Mouse (Mus musculus) hindbrain, embryonic 10.5 days (tissue): ENCODE results near the gene Prokr2. TPM values are rescaled to one million over a fixed set of nuclear protein-coding genes. Genes with fewer than 3 reads are reported as not detected.

Source experiments
- DNase-seq: peaks from one replicate; pipeline ENCODE4 v3.0.0-alpha.2; 2017; ENCODE audit warnings: low spot score
- H3K27ac ChIP-seq: fragments of 300-500 bp; sonication (generic); 2 replicates; pipeline ENCODE4 v1.5.1; 2016; ENCODE audit warnings: mild to moderate bottlenecking, moderate library complexity
- H3K27me3 ChIP-seq: fragments of 300-500 bp; sonication (generic); 2 replicates; pipeline ENCODE4 v1.6.1; 2016; ENCODE audit warnings: mild to moderate bottlenecking; ENCODE audit not compliant: poor library complexity, insufficient read depth, severe bottlenecking
- H3K36me3 ChIP-seq: fragments of 300-500 bp; sonication (generic); 2 replicates; pipeline ENCODE4 v1.6.1; 2016; ENCODE audit warnings: mild to moderate bottlenecking, moderate library complexity
- H3K4me1 ChIP-seq: fragments of 300-500 bp; sonication (generic); replicated peaks from 2 replicates; pipeline ENCODE4 v1.6.1; 2016; ENCODE audit warnings: mild to moderate bottlenecking
- H3K4me3 ChIP-seq: fragments of 300-500 bp; sonication (generic); 2 replicates; pipeline ENCODE4 v1.5.1; 2016; ENCODE audit warnings: mild to moderate bottlenecking, moderate library complexity
- H3K9me3 ChIP-seq: fragments of 300-500 bp; sonication (generic); 2 replicates; pipeline ENCODE4 v1.6.1; 2016; ENCODE audit warnings: mild to moderate bottlenecking, moderate library complexity
- WGBS: fragments of 180-500 bp; shearing (Covaris S2); methylation state at CpG from one replicate; pipeline ENCODE4 v1.1.7; 2016; 5-methylcytosine and 5-hydroxymethylcytosine counted together
- polyA plus RNA-seq: library from polyadenylated mRNA; unstranded; fragments of >200 nt; fragmentation: Nextera tagmentation; extraction: Ambion mirVana; gene quantifications from 2 replicates; pipeline ENCODE4 v1.2.1, GENCODE M21; 2016

The Prokr2 gene
- 0.56 and 0.90 TPM in 2 replicates for polyA plus RNA-seq

DNA sequence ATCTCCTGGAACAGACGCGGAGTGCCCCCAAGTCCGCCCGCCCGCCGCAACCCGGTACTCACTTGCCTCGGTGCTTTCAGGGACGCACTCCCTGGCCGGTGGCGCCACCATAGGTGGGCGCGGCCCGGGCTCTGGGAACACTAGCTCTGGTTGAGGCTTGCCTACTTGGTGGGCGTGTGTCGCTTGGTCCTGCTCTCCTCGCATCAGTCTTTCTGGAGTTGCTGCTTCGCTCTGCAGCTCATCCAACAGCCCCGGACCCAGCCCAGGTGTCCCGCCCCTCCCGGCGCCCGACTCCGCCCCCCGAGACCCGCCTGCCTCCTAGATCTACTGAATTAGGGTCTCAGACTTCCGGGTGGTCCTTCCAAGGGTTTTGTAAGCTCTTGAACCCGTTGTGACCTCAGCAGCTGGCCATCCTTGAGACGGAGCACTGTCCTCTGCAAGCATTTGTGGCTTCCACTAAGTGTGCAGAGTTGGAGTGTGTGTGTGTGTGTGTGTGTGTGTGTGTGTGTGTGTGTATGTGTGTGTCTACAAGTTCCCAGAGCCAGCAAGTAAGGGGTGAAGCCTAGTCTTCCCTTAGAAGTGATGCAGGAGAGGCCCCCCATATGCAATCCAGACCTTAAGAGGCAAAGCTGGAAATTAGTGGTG, at the start of gene Prokr2:
Prokr2 (minus strand) TSS at position 254 of the 645 bp plus-strand sequence.
- Histone ChIP-seq H3K9me3 (no peaks in the 10 kb centered on the region), H3K4me1 (peaks cover 19% of the 10 kb centered on the region), H3K27ac (peak within 1 kb of the TSS; percentile 71), H3K27me3 (peaks cover 69% of the 10 kb centered on the region), H3K36me3 (no peaks in the 10 kb centered on the region), H3K4me3 (peak within 1 kb of the TSS; percentile 67)
- 1% methylated on average over 29 of the region's 29 CpGs for WGBS
- DNase-seq, result peak; percentile 56

DNA sequence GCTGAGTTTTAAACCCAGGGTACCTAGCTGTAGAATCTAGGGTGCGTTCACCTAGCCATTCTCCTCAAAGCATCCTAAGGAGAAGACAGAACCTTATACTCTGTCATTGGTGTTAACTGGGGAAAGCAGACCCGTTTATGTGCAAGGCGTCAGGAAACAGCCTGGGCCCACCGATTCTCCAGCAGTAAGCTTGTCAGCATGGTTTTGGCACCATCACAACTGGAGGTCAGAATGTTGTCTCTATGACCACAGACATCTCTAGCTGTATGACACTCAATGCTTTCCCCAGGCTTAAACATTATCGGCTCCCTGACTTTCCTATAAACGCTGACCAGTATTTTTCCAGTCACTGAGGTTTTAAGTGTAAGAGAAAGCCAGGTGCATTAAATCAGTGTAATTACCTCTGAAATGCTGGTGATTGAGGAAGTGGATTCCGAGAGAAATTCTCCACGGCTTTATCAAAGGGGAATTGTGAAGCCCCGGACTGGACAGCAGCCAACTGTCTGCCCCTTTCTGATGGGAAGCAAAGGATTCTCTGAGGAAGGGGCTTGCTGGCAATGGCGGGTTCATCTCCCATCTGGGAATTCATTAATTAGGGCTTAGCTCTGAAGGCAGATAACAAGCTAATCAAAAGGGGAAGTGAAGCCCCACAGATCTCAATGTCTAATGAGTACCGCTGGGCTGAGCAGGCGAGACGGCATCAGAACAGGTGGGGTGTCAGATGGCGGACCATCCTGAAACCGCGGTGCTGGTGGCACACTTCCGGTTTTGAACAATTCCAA, 42.1 kb upstream of the Prokr2 start:
- no peak overlapping the region for H3K4me3 ChIP-seq
- no peaks in the 10 kb centered on the region for H3K4me1 ChIP-seq
- H3K27me3 ChIP-seq, result no peaks in the 10 kb centered on the region
- 87% methylated on average over 17 of the region's 17 CpGs for WGBS
- no peak for DNase-seq
- H3K36me3 ChIP-seq, result no peaks in the 10 kb centered on the region
- no peak overlapping the region for H3K27ac ChIP-seq
- H3K9me3 ChIP-seq, result no peaks in the 10 kb centered on the region

DNA sequence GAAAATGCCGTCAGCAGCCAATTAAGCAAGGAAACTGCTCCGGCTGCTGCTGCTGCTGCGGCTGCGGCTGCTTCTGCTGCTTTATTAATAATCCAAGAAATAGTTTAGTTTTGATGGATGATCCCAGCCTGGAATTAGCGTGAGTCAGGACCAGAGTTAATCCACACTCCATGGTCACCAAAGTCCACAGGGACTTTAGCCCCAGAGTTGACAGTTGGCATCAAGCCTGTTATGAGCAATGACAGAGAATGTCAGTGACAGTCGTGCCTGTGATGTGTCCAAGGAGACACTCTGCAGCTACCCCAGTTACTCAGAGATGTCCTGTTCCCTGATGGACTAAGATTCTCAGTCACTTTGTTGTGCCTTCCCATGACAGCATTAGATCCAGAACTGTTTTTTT, 40.3 kb upstream of the Prokr2 start:
- no peaks in the 10 kb centered on the region for H3K9me3 ChIP-seq
- H3K4me1 ChIP-seq, result no peaks in the 10 kb centered on the region
- H3K27me3 ChIP-seq, result no peaks in the 10 kb centered on the region
- 89% methylated on average over 6 of the region's 6 CpGs for WGBS
- H3K27ac ChIP-seq, result no peak overlapping the region
- H3K36me3 ChIP-seq, result no peaks in the 10 kb centered on the region
- no peak overlapping the region for H3K4me3 ChIP-seq
- no peak for DNase-seq

DNA sequence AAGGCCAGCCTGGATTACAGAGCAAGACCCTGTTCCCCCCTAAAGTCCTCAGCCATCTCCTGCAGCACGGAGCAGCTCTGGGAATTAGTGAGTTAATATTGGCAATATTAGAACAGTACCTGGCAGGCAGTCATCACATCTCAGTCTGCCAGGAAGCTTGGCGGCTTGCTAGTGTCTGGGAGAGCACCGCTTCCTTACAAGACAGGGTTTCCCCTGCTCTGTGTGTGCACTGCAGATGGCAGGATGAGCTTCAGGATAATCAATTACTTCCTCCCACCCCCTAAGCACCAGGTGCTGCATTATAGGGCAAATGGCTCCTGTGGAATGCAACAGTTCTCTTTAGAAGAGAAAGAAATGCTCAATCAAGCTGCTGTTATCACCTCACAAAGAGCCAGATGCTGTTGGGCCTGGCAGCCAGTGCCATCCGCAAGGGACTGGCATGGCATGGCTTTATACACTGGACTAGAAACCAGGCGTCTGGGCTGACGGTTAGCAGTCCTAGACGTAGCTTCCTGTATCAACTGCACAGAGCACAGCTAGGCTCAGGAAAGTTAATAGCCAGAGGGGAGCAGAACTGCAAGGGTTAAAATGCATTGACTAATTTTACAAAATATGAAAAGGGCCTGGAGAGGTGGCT, 38.3 kb upstream of the Prokr2 start:
- Histone ChIP-seq H3K9me3 (no peaks in the 10 kb centered on the region), H3K36me3 (no peaks in the 10 kb centered on the region), H3K4me3 (no peak overlapping the region), H3K27me3 (no peaks in the 10 kb centered on the region), H3K4me1 (no peaks in the 10 kb centered on the region), H3K27ac (no peak overlapping the region)
- no peak for DNase-seq
- 88% methylated on average over 7 of the region's 7 CpGs for WGBS

DNA sequence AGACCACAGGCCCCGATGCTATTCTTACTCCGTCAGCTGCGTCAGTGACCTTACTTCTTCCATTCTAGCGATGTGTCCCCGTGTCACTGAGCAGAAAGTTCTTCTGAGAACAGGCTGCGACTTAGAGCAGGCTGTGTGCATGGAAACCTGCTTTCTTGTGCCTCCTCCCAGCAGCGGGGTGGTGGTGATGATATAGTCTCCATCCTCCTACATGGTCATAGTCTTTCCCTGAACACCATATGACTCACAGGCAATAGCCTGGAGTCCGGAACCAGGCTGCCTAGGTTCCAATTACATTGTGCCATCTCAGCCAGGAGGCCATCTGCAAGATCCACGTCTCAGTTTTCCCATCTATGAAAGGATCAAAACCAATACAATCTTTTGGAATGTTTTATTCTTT, 37.6 kb upstream of the Prokr2 start:
- WGBS, result 92% methylated on average over 9 of the region's 9 CpGs
- Histone ChIP-seq H3K4me1 (no peaks in the 10 kb centered on the region), H3K4me3 (no peak overlapping the region), H3K27me3 (no peaks in the 10 kb centered on the region), H3K27ac (no peak overlapping the region), H3K36me3 (no peaks in the 10 kb centered on the region), H3K9me3 (no peaks in the 10 kb centered on the region)
- no peak for DNase-seq

DNA sequence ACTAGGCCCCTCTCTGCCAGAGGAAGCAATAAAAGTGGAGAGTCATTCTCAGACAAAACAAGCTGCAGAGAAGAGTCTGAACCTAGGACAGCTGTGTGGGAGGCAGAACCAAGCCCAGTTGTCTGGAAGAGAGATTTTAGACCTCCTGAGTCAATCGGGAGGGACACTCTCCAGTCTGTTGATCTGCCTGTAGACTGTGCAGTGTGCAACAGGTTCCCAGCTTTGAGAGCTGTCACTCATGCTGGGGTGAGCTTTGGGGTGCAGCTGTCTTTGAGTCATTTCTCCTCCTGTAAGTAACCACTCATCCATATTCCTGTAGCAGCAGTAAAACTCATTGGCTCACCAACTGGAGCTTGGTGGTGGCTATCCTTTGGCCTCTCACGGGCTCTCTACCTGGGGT, 33.2 kb upstream of the Prokr2 start:
- Histone ChIP-seq H3K9me3 (no peaks in the 10 kb centered on the region), H3K36me3 (no peaks in the 10 kb centered on the region), H3K27me3 (no peaks in the 10 kb centered on the region), H3K27ac (no peak overlapping the region), H3K4me3 (no peak overlapping the region), H3K4me1 (no peaks in the 10 kb centered on the region)
- no peak for DNase-seq
- 84% methylated on average over 2 of the region's 2 CpGs for WGBS

DNA sequence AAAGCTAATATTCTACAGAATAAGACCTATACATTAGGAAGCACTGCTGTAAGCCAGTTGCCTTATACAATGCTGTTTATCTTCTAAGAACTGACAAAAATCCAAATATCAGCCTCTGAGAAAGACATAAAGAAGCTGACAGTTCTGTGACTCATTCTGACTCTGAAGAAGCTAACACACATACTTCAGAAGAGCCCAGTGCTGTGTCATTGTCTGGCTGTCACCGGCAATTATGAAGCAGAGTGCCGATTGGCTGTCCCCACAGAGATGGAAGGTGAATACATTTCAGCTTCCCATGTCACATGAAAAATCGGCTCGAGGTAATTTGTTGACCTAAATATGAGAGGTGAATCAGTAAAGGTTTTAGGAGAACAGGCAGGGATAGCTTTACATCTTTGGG, 24.9 kb upstream of the Prokr2 start:
- Histone ChIP-seq H3K9me3 (no peaks in the 10 kb centered on the region), H3K36me3 (no peaks in the 10 kb centered on the region), H3K27ac (no peak overlapping the region), H3K27me3 (no peaks in the 10 kb centered on the region), H3K4me3 (no peak overlapping the region), H3K4me1 (no peaks in the 10 kb centered on the region)
- no peak for DNase-seq
- WGBS, result 91% methylated on average over 4 of the region's 4 CpGs

DNA sequence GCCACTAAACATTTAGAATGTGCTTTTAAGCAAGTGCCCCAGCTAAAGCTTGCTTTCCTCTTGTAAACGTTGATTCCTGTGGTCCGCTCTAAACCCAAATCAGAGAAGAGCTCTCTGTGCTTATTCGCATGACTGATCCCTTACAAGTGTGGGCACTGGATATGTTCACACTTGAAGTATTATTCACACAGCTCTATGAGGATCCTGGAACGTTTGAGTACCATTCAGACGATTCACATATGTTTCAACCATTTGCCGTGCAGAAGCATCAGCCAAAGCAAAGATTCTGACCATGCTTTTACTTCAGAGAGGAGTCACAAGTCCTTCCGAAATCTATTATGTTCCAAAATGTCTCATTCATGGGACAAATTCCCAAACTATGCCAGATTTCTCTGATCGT, 12.9 kb upstream of the Prokr2 start:
- Histone ChIP-seq H3K27me3 (no peaks in the 10 kb centered on the region), H3K4me1 (no peaks in the 10 kb centered on the region), H3K9me3 (peaks cover 13% of the 10 kb centered on the region), H3K27ac (no peak overlapping the region), H3K4me3 (no peak overlapping the region), H3K36me3 (no peaks in the 10 kb centered on the region)
- WGBS, result 84% methylated on average over 8 of the region's 8 CpGs
- no peak for DNase-seq

DNA sequence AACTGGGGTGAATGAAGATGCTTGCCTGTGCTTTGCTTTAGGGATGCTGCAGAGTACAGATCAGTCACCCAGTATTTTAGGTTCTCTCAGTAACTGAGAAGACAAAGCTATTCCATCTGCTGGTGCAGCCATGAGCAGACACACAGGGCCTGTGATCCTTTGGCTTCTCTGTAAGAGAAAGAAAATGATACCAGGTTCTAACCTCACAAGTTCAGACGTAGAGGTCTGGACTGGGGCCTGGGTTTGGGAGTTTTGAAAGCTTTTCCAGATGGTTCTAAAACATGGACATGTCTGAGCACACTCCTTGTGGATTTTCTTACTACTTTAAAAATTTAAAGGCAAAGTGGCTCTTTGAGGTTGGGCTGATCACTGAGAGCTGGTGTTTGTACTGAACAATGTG, 10.5 kb upstream of the Prokr2 start:
- no peak for DNase-seq
- H3K4me1 ChIP-seq, result no peaks in the 10 kb centered on the region
- 0 out of 2 replicates have a peak, but pooled peaks cover 3% of the 10 kb centered on the region for H3K27me3 ChIP-seq
- peaks cover 13% of the 10 kb centered on the region for H3K9me3 ChIP-seq
- WGBS, result 77% methylated on average over 1 of the region's 1 CpGs
- H3K36me3 ChIP-seq, result no peaks in the 10 kb centered on the region
- no peak overlapping the region for H3K27ac ChIP-seq
- H3K4me3 ChIP-seq, result no peak overlapping the region

DNA sequence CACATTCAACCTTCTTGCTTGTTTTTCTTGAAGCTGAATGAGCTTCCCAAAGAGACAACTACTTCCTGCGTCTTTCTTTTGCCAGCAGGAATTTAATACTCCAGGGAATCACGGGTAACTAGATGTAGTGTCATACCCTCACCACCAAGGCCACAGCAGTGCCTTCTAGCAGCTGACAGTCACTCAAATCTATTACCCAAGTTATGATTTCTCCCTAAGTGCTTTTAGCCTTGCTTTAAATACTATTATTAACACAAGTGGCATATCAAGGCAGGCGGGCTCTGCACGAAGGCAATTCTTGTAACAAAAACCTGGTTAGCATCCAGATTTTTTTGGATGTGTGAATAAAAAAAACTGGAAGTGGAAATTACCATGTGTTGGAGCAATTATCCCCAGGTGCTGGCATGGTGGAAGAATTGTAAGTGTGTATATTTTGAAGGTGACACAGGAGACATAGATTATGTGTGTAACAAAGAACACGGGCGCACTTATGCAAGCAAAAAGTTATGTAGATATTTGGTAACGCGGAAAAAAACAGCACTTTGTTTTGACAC, 5.4 kb upstream of the Prokr2 start:
- Histone ChIP-seq H3K4me1 (0 out of 2 replicates have a peak, but pooled peaks cover 3% of the 10 kb centered on the region), H3K27ac (no peak overlapping the region), H3K36me3 (no peaks in the 10 kb centered on the region), H3K9me3 (no peaks in the 10 kb centered on the region), H3K4me3 (no peak overlapping the region), H3K27me3 (peaks cover 39% of the 10 kb centered on the region)
- DNase-seq, result no peak
- 90% methylated on average over 8 of the region's 8 CpGs for WGBS

DNA sequence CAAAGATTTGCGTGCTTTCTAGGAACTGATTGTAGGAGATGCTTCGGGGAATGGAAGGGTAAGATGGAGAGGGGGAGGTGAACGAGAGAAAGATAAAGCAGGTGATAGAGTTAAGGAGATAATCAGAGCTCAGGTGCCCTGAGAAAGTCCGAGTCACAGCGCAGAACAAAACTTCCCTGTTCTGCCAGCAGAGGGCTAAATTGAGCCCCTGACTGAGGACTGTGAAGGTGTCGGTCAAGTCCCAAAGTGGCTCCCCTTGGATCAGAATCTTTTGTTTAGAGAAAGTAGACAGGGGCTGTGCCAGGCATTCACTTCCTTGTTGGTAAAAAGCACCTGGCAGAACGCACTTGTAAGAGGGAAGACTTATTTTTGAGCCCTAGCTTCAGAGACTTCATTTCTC, 4.3 kb upstream of the Prokr2 start:
- peak; percentile 43 for DNase-seq
- 22% methylated on average over 7 of the region's 7 CpGs for WGBS
- peaks cover 51% of the 10 kb centered on the region for H3K27me3 ChIP-seq
- no peaks in the 10 kb centered on the region for H3K9me3 ChIP-seq
- no peak overlapping the region for H3K4me3 ChIP-seq
- H3K27ac ChIP-seq, result no peak overlapping the region
- peaks cover 14% of the 10 kb centered on the region for H3K4me1 ChIP-seq
- H3K36me3 ChIP-seq, result no peaks in the 10 kb centered on the region

DNA sequence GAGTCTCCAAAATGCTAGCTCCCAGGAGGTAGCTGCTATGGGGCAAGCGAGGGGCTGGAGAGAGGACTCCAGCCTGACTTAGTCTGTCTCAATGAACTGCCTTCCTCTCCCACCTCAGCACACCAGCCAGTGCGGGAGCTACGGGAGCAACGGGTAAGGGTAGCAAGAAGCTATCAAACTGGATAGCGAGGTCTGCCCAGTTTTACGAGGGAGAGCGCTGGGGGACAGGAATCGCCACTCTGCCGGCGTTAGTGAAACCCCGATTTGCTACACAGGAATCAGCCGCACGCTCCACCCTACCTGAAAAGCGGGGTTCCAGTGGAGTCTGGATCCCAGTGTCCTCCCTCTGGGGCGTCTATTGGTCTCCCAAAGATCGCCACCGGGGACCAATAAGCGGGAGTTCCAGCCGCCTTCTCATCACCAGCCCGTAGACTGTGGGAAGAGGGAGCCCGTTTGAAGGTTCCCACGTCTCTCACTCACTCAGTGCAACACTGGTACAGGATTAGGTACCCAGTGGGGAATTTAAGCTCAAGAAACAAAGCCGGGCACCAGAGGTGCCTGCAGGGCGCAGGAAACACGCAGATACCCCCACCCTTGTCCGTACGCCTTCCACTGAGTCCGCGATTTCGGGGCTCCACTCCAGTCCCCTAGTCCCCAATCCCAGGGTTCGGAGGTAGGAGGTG, 595 bp downstream of the Prokr2 start:
- H3K9me3 ChIP-seq, result no peaks in the 10 kb centered on the region
- DNase-seq, result peak; percentile 51
- H3K4me3 ChIP-seq, result peak overlapping the region; percentile 67
- under 1% methylated on average over 31 of the region's 31 CpGs for WGBS
- H3K4me1 ChIP-seq, result peaks cover 19% of the 10 kb centered on the region
- H3K36me3 ChIP-seq, result no peaks in the 10 kb centered on the region
- H3K27ac ChIP-seq, result peak overlapping the region; percentile 71
- peaks cover 65% of the 10 kb centered on the region for H3K27me3 ChIP-seq
